Mouse (Mus musculus) heart, embryonic 11.5 days (tissue): ENCODE results near the gene Tdp2. TPM values are rescaled to one million over a fixed set of nuclear protein-coding genes. Genes with fewer than 3 reads are reported as not detected.

Source experiments
- ATAC-seq: fragments of 200-750 bp; cut with Nextera tagmentation; replicated peaks from 2 replicates; pipeline ENCODE4 v1.8.0; 2017; ENCODE audit warnings: moderate library complexity; ENCODE audit not compliant: insufficient number of reproducible peaks, low FRiP score, low TSS enrichment
- H3K27ac ChIP-seq: fragments of 300-500 bp; sonication (generic); 2 replicates; pipeline ENCODE4 v1.5.1; 2014; ENCODE audit warnings: mild to moderate bottlenecking, low read depth, low read length
- H3K27me3 ChIP-seq: fragments of 300-500 bp; sonication (generic); 2 replicates; pipeline ENCODE4 v1.6.1; 2014; ENCODE audit warnings: mild to moderate bottlenecking, low read length, mixed read lengths; ENCODE audit not compliant: control insufficient read depth, insufficient read depth
- H3K36me3 ChIP-seq: fragments of 300-500 bp; sonication (generic); 2 replicates; pipeline ENCODE4 v1.6.1; 2014; ENCODE audit warnings: mild to moderate bottlenecking, low read length, moderate library complexity, mixed read lengths; ENCODE audit not compliant: control insufficient read depth, insufficient read depth
- H3K4me1 ChIP-seq: fragments of 300-500 bp; sonication (generic); 2 replicates; pipeline ENCODE4 v1.6.1; 2014; ENCODE audit warnings: low read length; ENCODE audit not compliant: control insufficient read depth, insufficient read depth
- H3K4me2 ChIP-seq: fragments of 300-500 bp; sonication (generic); 2 replicates; pipeline ENCODE4 v1.6.1; 2014; ENCODE audit warnings: mild to moderate bottlenecking, moderate library complexity
- H3K4me3 ChIP-seq: fragments of 300-500 bp; sonication (generic); 2 replicates; pipeline ENCODE4 v1.5.1; 2014; ENCODE audit warnings: low read depth, low read length
- H3K9ac ChIP-seq: fragments of 300-500 bp; sonication (generic); 2 replicates; pipeline ENCODE4 v1.6.1; 2014; ENCODE audit warnings: mild to moderate bottlenecking, low read depth, low read length, moderate library complexity
- H3K9me3 ChIP-seq: fragments of 300-500 bp; sonication (generic); replicated peaks from 2 replicates; pipeline ENCODE4 v1.6.1; 2016; ENCODE audit warnings: low read length; ENCODE audit not compliant: control insufficient read depth
- WGBS: fragments of 180-500 bp; shearing (Covaris S2); extraction: QIAGEN DNeasy Blood & Tissue Kit; methylation state at CpG from one replicate; pipeline ENCODE4 v1.1.7; 2014; ENCODE audit not compliant: insufficient replicate concordance; 5-methylcytosine and 5-hydroxymethylcytosine counted together
- polyA plus RNA-seq: library from polyadenylated mRNA; unstranded; fragments of >200 nt; fragmentation: Nextera tagmentation; extraction: Ambion mirVana; gene quantifications from 2 replicates; pipeline ENCODE4 v1.2.1, GENCODE M21; 2014

The Tdp2 gene
- polyA plus RNA-seq, 1 experiment from 2014 or later: 44.9 TPM

- Histone ChIP-seq H3K27ac (no peak overlapping the region), H3K4me2 (no peak overlapping the region), H3K4me3 (no peak overlapping the region), H3K9ac (no peak overlapping the region), H3K9me3 (no peaks in the 10 kb centered on the region), H3K27me3 (no peaks in the 10 kb centered on the region), H3K36me3 (no peaks in the 10 kb centered on the region), H3K4me1 (no peaks in the 10 kb centered on the region)
- ATAC-seq: no peak
Measured at GRCm38 (mm10) chr13:24859115-24859514, 27.6 kb downstream of the Tdp2 start.

GRCm38 (mm10) chr13:24861084-24861483 is 29.6 kb downstream of the Tdp2 start:
- Histone ChIP-seq H3K4me1 (no peaks in the 10 kb centered on the region), H3K27ac (no peak overlapping the region), H3K36me3 (no peaks in the 10 kb centered on the region), H3K4me3 (no peak overlapping the region), H3K9me3 (no peaks in the 10 kb centered on the region), H3K27me3 (no peaks in the 10 kb centered on the region), H3K4me2 (no peak overlapping the region), H3K9ac (no peak overlapping the region)
- 66% methylated on average over 12 of the region's 12 CpGs for WGBS
- no peak for ATAC-seq

DNA sequence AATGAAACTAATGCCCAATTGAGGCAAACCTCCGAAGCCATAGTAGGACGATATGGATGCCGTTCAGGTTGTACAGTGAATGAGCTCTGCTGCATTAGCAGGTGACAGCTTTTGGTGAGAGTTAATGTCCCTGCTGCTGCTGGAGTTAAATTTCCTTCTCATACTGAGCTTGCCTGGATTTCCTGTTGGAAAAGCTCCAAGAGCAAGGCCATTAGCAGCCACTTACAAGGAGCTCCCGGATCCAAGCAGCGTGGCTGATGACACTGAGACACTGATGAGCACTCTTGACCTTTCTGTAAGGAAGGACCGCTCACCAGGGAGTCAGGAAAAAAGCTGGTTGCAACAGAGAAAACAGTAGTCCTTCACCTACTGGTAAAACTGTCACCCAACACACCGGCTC is 30.5 kb downstream of the Tdp2 start:
- Histone ChIP-seq H3K9ac (no peak overlapping the region), H3K36me3 (no peaks in the 10 kb centered on the region), H3K4me3 (no peak overlapping the region), H3K27me3 (no peaks in the 10 kb centered on the region), H3K4me2 (no peak overlapping the region), H3K4me1 (no peaks in the 10 kb centered on the region), H3K9me3 (no peaks in the 10 kb centered on the region), H3K27ac (no peak overlapping the region)
- WGBS: 76% methylated on average over 7 of the region's 7 CpGs
- ATAC-seq: no peak

- no peak for ATAC-seq
- WGBS: 56% methylated on average over 7 of the region's 7 CpGs
Measured at GRCm38 (mm10) chr13:24862520-24862919, 31.0 kb downstream of the Tdp2 start.

GRCm38 (mm10) chr13:24866430-24867402 is 35.2 kb downstream of the Tdp2 start:
- Histone ChIP-seq H3K9me3 (no peaks in the 10 kb centered on the region), H3K4me2 (no peak overlapping the region), H3K27ac (no peak overlapping the region), H3K4me3 (no peak overlapping the region), H3K9ac (no peak overlapping the region), H3K27me3 (no peaks in the 10 kb centered on the region), H3K4me1 (no peaks in the 10 kb centered on the region), H3K36me3 (no peaks in the 10 kb centered on the region)
- no peak for ATAC-seq
- WGBS: 57% methylated on average over 9 of the region's 9 CpGs

More at GRCm38 (mm10) chr13:24862520-24862919, 31.0 kb downstream of the Tdp2 start:
- Histone ChIP-seq H3K9me3 (no peaks in the 10 kb centered on the region), H3K4me3 (no peak overlapping the region), H3K4me1 (no peaks in the 10 kb centered on the region), H3K9ac (no peak overlapping the region), H3K27ac (no peak overlapping the region), H3K27me3 (no peaks in the 10 kb centered on the region), H3K4me2 (no peak overlapping the region), H3K36me3 (no peaks in the 10 kb centered on the region)

GRCm38 (mm10) chr13:24867789-24868188 is 36.3 kb downstream of the Tdp2 start:
- Histone ChIP-seq H3K36me3 (no peaks in the 10 kb centered on the region), H3K9ac (no peak overlapping the region), H3K4me3 (no peak overlapping the region), H3K9me3 (no peaks in the 10 kb centered on the region), H3K27me3 (no peaks in the 10 kb centered on the region), H3K27ac (no peak overlapping the region), H3K4me2 (no peak overlapping the region), H3K4me1 (no peaks in the 10 kb centered on the region)
- 88% methylated on average over 10 of the region's 10 CpGs for WGBS
- ATAC-seq: no peak

DNA sequence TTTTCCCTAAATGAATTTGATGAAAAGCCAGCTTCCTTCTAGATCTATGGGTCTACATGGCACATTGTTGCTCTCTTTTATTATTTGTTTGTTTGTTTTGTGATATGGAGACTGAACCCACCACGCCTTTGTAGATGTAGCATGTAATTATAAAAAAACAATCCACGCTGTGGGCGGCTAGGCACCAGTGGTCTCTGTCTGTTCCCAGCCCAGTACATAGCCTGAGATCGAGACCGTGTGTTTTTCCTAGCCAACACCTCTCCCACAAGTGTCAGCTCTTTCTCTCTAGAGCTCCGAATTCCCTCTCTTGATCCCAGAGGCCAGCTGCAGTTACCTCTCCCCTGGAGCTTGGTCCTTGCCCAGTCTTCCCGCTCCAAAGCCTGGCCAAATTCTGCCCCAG is 36.8 kb downstream of the Tdp2 start:
- Histone ChIP-seq H3K36me3 (no peaks in the 10 kb centered on the region), H3K4me1 (no peaks in the 10 kb centered on the region), H3K9ac (no peak overlapping the region), H3K27ac (no peak overlapping the region), H3K9me3 (no peaks in the 10 kb centered on the region), H3K4me3 (no peak overlapping the region), H3K27me3 (no peaks in the 10 kb centered on the region), H3K4me2 (no peak overlapping the region)
- 78% methylated on average over 7 of the region's 7 CpGs for WGBS
- ATAC-seq: no peak

DNA sequence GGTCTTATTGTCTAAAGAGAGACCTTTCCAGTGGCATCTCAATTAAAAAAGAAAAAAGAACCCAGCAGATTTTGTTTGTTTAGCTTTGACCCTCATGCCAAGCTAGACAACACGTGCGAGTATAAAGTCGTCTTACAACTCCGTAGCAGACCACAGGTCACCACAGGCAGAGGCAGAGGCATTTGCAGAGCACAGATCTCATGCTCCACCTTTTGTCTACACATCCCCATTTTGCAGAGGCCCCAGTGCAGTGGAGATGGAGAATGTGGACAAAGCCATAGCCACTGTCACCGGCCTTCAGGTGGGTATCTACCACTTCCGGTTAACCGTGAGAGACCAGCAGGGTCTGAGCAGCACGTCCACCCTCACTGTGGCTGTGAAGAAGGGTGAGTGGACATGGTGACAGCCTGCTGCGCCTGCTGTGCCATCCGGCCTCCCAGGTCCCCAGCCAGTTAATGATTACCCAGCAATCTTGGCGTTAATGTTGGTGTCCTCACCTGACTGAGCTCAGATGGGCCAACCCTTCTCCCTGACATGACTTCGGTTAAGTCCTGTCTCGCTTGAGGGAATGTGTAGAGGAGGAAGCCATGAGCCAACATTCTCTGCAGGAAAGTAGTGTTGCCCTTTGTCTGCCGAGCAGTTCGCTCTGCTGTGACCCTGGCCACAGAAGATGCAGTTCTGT is 48.0 kb downstream of the Tdp2 start:
- Histone ChIP-seq H3K4me1 (no peaks in the 10 kb centered on the region), H3K27ac (no peak overlapping the region), H3K27me3 (no peaks in the 10 kb centered on the region), H3K9ac (no peak overlapping the region), H3K9me3 (no peaks in the 10 kb centered on the region), H3K4me2 (no peak overlapping the region), H3K36me3 (no peaks in the 10 kb centered on the region), H3K4me3 (no peak overlapping the region)
- WGBS: 83% methylated on average over 15 of the region's 15 CpGs
- ATAC-seq: no peak
